Mouse (Mus musculus) ES-Bruce4 (cell line): ENCODE data around the gene Spcs1. TPM values are rescaled to one million over a fixed set of nuclear protein-coding genes. Genes with fewer than 3 reads are reported as not detected.

ENCODE experiments used
- H3K27ac ChIP-seq: 2 replicates; pipeline ENCODE4 v1.5.1; 2012; ENCODE audit warnings: low read length, inconsistent platforms; ENCODE audit not compliant: insufficient read depth
- H3K27me3 ChIP-seq: 2 replicates; pipeline ENCODE4 v1.6.1; 2012; ENCODE audit warnings: mild to moderate bottlenecking, low read length, inconsistent platforms; ENCODE audit not compliant: control insufficient read depth, poor library complexity, insufficient read depth, severe bottlenecking
- H3K36me3 ChIP-seq: 2 replicates; pipeline ENCODE4 v1.6.1; 2012; ENCODE audit warnings: inconsistent platforms, mild to moderate bottlenecking, low read length, moderate library complexity; ENCODE audit not compliant: control insufficient read depth, poor library complexity, insufficient read depth, severe bottlenecking
- H3K4me1 ChIP-seq: one replicate; pipeline ENCODE4 v1.8.1; 2011; ENCODE audit warnings: low read length; ENCODE audit not compliant: control insufficient read depth, insufficient read depth
- H3K4me3 ChIP-seq: 2 replicates; pipeline ENCODE4 v1.5.1; 2011; ENCODE audit warnings: low read depth, mild to moderate bottlenecking, low read length
- H3K9ac ChIP-seq: 2 replicates; pipeline ENCODE4 v1.6.1; 2012; ENCODE audit warnings: low read depth, mild to moderate bottlenecking, inconsistent platforms; ENCODE audit not compliant: poor library complexity, severe bottlenecking
- H3K9me3 ChIP-seq: replicated peaks from 2 replicates; pipeline ENCODE4 v1.6.1; 2012; ENCODE audit warnings: mild to moderate bottlenecking, low read length, inconsistent platforms; ENCODE audit not compliant: control insufficient read depth, poor library complexity, insufficient read depth, severe bottlenecking
- CTCF ChIP-seq: IDR thresholded peaks from one replicate; pipeline ENCODE4 v1.8.1; 2011; ENCODE audit warnings: low read depth, low read length
- EP300 ChIP-seq: IDR thresholded peaks from 2 replicates; pipeline ENCODE4 v1.6.1; 2011; ENCODE audit warnings: low read depth, low read length; ENCODE audit not compliant: insufficient read depth
- POLR2A ChIP-seq: IDR thresholded peaks from one replicate; pipeline ENCODE4 v1.8.1; 2011; ENCODE audit warnings: low read length; ENCODE audit not compliant: insufficient read depth
- polyA plus RNA-seq: library from polyadenylated mRNA; stranded (reverse); fragments of >200 nt; gene quantifications from 2 replicates; pipeline ENCODE4 v1.2.4, GENCODE M21; 2011; ENCODE audit warnings: low read depth; ENCODE audit not compliant: missing spikeins, insufficient read depth, insufficient read length

The Spcs1 gene
- polyA plus RNA-seq, 1 experiment: 132 TPM

- Histone ChIP-seq H3K9me3 (no peaks in the 10 kb centered on the region; the same call in 1 of the 2 replicates), H3K27me3 (no peaks in the 10 kb centered on the region), H3K9ac (peak within 1 kb of the TSS; percentile 98), H3K4me1 (peaks cover 1% of the 10 kb centered on the region), H3K4me3 (peak within 1 kb of the TSS; percentile 98), H3K36me3 (peaks cover 49% of the 10 kb centered on the region), H3K27ac (peak within 1 kb of the TSS; percentile 77)
- TF ChIP-seq POLR2A (peak; percentile 95), EP300 (peak; percentile 56; the same call in 1 of the 2 replicates), CTCF (no peak)
Measured at GRCm38 (mm10) chr14:31018860-31019291, 17.4 kb upstream of the Spcs1 start, which contains the start of the genes Pbrm1 and Gnl3. Pbrm1 (plus strand) TSS chr14:31019138. Gnl3 (minus strand) TSS chr14:31019152.

GRCm38 (mm10) chr14:31017854-31018253, 16.4 kb upstream of the Spcs1 start:
- TF ChIP-seq CTCF (peak; percentile 6), EP300 (no peak)
- Histone ChIP-seq H3K4me3 (peak overlapping the region; percentile 98), H3K4me1 (peaks cover 1% of the 10 kb centered on the region), H3K9me3 (no peaks in the 10 kb centered on the region; the same call in 1 of the 2 replicates), H3K27ac (peak overlapping the region; percentile 59; the same call in 1 of the 2 replicates), H3K36me3 (peaks cover 56% of the 10 kb centered on the region), H3K9ac (peak overlapping the region; percentile 98), H3K27me3 (no peaks in the 10 kb centered on the region)

GRCm38 (mm10) chr14:31016063-31016462, 14.6 kb upstream of the Spcs1 start:
- peaks cover 70% of the 10 kb centered on the region for H3K36me3 ChIP-seq
- H3K9me3 ChIP-seq: no peaks in the 10 kb centered on the region; the same call in 1 of the 2 replicates
- TF ChIP-seq POLR2A (no peak), CTCF (no peak), EP300 (no peak)
- no peaks in the 10 kb centered on the region for H3K27me3 ChIP-seq
- H3K4me1 ChIP-seq: peaks cover 1% of the 10 kb centered on the region
- no peak overlapping the region for H3K27ac ChIP-seq
- H3K4me3 ChIP-seq: no peak overlapping the region
- peak overlapping the region; percentile 98 for H3K9ac ChIP-seq

GRCm38 (mm10) chr14:31013928-31014327, 12.5 kb upstream of the Spcs1 start:
- peaks cover 78% of the 10 kb centered on the region for H3K36me3 ChIP-seq
- no peak overlapping the region for H3K9ac ChIP-seq
- no peak for TF ChIP-seq EP300
- no peak for TF ChIP-seq CTCF
- no peak for TF ChIP-seq POLR2A
- no peaks in the 10 kb centered on the region; the same call in 1 of the 2 replicates for H3K9me3 ChIP-seq
- no peak overlapping the region for H3K27ac ChIP-seq
- no peak overlapping the region for H3K4me3 ChIP-seq
- H3K27me3 ChIP-seq: no peaks in the 10 kb centered on the region
- peaks cover 1% of the 10 kb centered on the region for H3K4me1 ChIP-seq

GRCm38 (mm10) chr14:31011588-31011987, 10.1 kb upstream of the Spcs1 start:
- Histone ChIP-seq H3K4me1 (peaks cover 1% of the 10 kb centered on the region), H3K9ac (no peak overlapping the region), H3K9me3 (no peaks in the 10 kb centered on the region), H3K27me3 (no peaks in the 10 kb centered on the region), H3K4me3 (no peak overlapping the region), H3K27ac (no peak overlapping the region), H3K36me3 (peaks cover 66% of the 10 kb centered on the region)
- TF ChIP-seq CTCF: no peak
- no peak for TF ChIP-seq EP300
- TF ChIP-seq POLR2A: no peak

- Histone ChIP-seq H3K27me3 (no peaks in the 10 kb centered on the region), H3K36me3 (peaks cover 19% of the 10 kb centered on the region), H3K9ac (no peak overlapping the region), H3K4me3 (no peak overlapping the region), H3K9me3 (no peaks in the 10 kb centered on the region), H3K27ac (no peak overlapping the region), H3K4me1 (no peaks in the 10 kb centered on the region)
- TF ChIP-seq EP300: no peak
- no peak for TF ChIP-seq CTCF
- TF ChIP-seq POLR2A: no peak
Measured at GRCm38 (mm10) chr14:31006779-31007178, 5.3 kb upstream of the Spcs1 start.
